Mouse (Mus musculus) heart, adult 2 months (tissue): ENCODE results near the gene Dpm3.

Source experiments
- CTCF ChIP-seq: fragments of 200-600 bp; IDR thresholded peaks from 2 replicates; pipeline ENCODE4 v1.8.1; 2022; ENCODE audit warnings: antibody characterized with exemption, mild to moderate bottlenecking, moderate library complexity
- POLR2A ChIP-seq: fragments of 200-500 bp; IDR thresholded peaks from 2 replicates; pipeline ENCODE4 v1.6.1; 2011; ENCODE audit warnings: mild to moderate bottlenecking, low read depth, low read length, control low read depth; ENCODE audit not compliant: insufficient read depth

DNA sequence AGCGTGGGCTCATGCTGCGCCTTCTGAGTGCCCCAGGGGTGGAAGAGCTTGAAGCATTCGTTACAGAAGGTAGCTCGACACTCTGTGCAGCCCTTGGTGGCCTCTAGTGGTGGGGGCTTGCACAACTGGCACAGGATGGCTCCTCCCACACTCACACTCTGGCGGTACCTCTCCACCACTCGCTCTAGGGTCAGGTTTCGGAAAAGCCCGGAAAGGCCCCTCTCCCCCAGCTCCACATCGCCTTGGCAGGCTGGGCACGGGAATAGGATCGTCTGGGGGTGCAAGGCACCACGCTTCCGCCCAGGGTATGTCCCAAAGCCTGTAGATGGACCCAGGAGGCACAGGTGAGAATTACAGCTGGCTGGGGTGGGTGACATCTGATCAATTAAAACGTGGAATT lies 15.5 kb upstream of the Dpm3 start:
- peak; percentile 61 for TF ChIP-seq CTCF
- no peak for TF ChIP-seq POLR2A
